Mouse (Mus musculus): Measurements from ENCODE around the gene Cachd1.

The Cachd1 gene

DNA sequence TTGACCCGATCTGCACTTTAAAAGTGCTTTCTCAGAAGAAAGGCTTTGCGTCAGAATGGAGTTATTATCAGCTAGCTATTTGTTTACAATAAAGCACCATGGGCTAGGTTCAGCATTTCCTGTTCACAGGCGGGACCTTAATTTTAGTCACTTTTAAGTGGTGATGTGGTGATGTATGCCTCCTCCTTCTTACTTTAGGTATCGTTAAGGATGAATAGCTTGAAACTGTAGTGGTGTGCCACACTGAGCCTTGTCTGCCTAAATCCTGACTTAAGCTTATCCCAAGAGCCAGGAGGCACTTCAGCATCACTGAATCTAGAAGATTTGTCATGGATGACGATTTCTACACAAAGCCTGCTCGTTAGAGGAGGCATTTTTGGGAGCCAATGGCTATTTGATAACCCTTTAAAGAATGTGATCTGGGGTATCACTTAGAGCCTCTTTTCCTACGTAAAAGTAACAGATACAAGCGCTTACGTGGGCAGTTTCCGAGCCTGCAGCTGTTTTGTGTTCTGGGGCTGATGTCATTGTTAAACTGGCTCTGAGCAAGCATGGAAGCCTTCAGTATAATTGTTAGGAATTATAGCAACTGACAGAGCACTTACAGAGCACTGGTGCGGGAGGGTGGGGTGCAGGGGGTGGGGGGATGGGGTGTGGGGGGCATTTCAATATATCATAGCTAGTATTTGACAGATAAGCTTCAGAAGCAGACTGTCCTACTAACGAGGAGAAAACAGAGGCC is 89.7 kb downstream of the Cachd1 start:
- no peak for DNase-seq (ENCODE audit: low spot score)

DNA sequence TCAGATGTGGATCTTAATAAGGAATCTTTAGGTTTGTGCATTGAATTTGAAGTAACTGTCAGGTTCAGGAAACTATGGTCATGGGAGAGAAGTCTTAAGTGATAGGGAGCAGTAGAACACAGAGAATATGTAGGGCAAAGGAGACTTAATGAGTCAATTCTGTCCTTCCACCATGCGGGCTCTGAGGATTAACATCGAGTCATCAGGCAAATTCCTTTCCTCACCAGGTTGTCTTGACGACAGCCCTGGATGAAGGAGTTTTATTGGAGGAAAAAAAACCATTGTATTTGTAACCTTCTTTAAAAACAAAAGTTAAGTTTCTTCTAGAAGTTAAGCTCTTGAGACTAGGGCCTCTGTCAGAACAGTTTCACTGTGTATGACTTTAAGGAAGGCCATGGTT is 100.9 kb downstream of the Cachd1 start:
- no peak for DNase-seq (ENCODE audit: low spot score)

DNA sequence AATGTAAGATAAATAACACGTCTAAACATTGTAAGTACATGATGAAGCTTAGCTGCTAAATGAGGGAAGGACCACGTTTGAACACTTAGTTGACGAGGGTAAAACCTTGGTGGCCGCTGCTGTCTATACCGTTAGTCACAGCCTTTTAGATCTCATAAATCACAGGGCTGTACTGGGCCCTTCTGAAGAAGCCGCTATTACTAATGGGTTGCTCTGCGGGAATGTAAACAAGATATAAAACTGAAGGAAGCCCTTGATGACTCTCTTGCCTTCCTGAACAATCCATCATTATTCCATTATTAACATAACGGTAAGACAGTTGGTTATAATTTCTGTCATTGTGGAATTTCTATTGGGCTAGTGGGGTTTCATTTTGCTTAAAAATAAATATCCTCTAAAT is 102.9 kb downstream of the Cachd1 start:
- no peak for DNase-seq (ENCODE audit: low spot score)

- DNase-seq (ENCODE audit: low spot score): no peak
Measured at GRCm38 (mm10) chr4:100880075-100880474, 103.6 kb downstream of the Cachd1 start.

DNA sequence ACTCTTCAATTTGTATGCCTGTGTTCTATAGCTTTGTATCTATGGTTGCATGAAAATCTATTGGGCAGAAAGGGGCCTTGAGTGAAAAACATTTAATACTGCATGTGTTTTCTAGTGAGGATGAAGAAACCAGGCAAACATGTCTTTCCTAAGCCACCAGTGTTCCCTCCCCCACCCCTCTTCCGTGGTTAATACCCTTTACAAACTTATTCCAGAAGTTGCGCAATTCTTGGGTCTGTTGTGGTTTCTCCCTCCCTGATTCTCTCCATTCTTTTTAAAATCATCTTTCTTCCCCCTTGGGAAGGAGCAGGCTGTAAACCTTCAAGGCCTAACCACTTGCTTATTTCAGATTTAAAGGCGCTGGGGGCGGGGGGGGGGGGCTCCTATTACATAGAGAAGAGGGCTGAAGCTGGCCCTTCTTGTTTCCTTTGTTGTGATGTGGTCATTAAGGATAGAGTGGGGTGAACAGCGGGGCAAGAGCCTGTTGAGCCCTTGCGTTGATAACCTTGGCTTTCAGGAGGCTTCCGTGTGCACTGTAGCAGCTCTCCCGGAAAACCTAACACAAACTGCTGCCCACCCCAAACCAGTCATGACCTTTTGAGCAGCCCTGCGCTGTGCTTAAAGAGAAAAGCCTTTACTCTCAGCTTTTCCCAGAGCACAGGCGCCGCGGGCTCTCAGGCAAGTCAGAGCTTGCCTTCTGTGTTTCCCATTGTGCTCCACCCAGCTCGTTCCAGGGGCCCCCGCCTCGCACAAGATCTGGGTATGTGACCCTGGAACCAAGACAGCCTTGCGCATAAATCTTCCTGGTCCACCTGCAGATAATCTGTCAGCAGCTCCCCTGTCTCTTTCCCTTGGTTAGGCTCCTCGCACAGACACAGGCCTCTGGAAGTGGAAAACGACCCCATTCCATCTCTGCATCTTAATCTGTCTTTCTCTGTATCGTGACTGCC is 109.6 kb downstream of the Cachd1 start:
- DNase-seq (ENCODE audit: low spot score): peak; percentile 42

DNA sequence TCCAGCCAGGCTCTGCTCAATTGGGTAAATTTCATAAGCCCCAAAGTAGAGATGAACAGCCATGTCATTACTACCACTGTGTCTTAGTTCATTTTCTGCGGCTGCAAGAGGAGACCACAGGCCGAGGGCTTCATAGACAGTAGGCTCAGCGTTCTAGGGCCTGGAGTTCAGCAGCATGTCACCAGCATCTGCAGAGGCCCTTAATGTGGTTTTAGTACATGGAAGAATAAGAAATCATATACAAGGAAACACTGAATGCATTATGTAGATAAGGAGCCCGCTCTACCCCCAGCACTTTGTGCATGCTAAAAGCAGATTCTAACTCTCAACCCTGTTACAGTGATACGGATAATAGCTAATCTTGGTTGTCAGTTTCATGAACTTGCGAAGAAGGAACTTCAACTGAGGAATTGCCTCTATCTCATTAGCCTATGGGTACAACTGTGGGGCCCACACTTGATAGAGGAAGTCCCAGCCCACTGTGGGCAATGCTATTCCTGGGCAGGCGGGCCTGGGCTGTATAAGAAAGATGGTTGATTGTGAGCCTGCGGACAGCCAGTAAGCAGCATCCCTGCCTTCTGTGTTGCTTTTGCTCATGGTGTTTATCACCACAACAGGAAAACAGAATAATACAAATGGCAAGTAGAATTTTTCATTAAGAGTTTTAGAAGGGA is 110.4 kb downstream of the Cachd1 start:
- DNase-seq (ENCODE audit: low spot score): no peak

DNA sequence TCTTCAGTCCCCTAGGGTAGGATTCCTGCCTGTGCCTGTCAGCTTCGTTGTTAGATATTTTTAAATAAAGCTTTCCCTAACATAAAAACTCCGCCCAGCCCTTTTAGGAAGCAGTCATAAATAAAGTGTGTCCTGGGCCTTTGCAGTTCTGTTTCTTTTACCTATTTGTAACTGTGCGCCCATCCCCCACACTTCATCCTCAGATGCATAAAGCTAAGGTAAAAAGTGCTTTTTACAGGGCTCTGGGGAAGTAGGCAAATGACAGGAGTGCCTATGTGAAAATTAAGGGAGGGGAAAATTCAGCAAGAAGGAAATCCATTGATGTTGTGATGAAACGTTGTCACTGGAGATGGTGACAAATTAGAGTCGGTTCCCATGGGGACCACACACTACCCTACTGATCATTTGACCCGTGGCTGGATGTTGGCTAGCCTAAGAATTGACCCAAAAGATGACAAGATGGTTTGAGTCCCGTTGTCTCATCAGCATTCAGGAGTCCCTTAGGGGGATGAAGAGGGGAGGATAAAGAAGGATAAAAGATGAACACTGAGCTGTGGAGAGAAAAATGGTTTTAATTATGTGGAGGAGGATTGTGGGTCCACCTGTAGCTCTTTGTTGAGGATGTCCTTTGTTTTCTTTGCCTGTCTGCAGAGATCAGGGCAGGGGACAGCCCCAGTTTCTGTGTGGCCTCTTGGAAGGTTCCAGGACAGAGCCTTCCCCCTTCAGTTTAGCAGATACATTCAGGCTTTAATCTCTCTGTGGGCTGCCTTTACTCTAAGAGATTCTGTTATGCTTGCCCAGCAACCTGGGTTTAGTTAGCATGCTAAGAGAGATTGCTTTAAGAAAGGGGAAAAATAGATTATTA is 113.9 kb downstream of the Cachd1 start:
- DNase-seq (ENCODE audit: low spot score): no peak

DNA sequence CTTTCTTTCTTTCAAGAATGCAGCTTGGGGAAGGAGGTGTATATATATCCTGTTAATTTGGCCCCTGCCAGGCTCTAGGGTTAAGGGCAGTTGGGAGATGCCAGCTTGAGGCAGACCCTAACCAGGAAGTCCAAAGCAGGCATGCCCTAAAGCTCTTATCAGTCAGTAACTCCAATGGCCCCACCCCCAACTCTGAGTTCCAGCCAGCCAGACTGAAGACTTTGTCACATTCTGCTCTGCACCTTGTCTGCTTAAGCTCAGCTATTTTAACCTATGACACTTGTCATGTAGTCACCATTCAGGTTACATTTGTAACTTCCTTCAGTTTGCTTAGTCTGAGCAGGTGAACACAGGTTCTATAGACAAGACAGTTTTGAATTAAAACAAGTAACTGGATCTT is 117.3 kb downstream of the Cachd1 start:
- no peak for DNase-seq (ENCODE audit: low spot score)

- no peak for DNase-seq (ENCODE audit: low spot score)
Measured at GRCm38 (mm10) chr4:100894142-100894541, 117.7 kb downstream of the Cachd1 start.

- DNase-seq (ENCODE audit: low spot score): no peak
Measured at GRCm38 (mm10) chr4:100896260-100897010, 120.0 kb downstream of the Cachd1 start.

DNA sequence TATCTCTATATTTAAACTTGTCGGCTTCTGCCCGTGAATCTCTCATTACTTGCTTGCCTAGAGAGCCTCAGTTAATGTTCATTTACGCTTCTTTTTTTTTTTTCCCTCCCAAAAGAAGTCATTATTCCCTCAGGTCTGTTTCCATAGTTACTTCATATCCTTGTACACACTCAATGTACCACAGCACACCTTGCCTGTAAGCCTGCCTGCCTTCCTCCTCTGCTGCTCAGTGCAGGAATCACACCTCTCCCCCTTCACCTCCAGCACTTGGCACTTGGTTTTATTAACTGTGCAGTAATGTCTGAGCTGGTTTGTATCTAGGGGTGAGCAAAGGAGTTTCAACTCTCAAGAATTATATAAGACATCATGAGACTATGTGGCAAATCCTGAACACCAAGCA is 121.5 kb downstream of the Cachd1 start:
- no peak for DNase-seq (ENCODE audit: low spot score)

DNA sequence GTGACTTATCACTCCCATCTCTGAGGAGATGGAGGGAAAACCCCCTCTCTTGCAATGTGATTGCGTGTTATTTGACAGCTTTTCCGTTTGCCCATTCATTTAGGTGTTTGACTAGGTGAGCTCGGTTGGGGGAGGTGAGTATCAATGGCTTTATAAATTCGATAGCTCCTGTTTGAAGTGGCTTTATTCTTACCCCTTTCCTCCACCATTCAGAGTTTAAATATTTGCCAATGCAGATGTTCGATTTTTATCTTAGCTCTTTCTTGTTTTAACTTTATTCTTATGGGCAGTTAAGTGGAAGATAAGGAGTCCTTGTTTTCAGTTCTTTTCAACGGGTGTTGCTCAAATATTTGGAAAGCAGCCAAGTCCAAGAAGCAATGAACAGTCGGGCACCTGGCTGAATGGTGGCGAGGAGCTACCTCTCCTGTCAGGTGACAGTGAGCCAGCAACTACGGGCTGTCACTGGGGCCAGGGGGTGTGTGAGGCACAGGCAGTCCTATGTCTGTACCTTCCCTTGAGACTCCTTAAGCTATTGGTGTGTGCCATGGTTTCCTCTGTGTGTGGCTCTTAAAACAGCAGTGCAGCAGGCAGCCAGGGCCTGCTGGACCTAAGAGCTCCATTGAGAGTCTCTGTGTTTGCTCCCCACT is 133.3 kb downstream of the Cachd1 start:
- peak; percentile 59 for DNase-seq (ENCODE audit: low spot score)

- no peak for DNase-seq (ENCODE audit: low spot score)
Measured at GRCm38 (mm10) chr4:100910605-100911330, 134.3 kb downstream of the Cachd1 start.

GRCm38 (mm10) chr4:100911658-100912057 is 135.2 kb downstream of the Cachd1 start:
- DNase-seq (ENCODE audit: low spot score): no peak

DNA sequence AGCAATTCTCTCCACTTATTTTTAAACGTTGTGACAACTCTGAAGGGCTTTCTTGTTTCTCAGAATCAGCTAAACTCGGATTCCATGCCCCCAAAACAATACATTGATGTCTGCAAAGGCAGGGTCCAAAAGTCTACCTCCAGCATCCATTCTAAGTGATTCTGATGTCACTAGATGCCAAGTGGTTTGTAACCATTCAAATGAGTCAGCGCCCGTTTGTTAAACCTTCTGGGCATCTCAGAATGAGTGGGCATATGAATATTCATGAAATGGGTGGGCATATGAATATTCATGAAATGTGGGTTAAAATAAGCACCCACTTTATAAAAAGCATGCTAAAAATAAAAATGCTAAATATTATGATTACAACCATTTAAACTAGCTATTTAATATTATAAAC is 137.2 kb downstream of the Cachd1 start:
- DNase-seq (ENCODE audit: low spot score): no peak

DNA sequence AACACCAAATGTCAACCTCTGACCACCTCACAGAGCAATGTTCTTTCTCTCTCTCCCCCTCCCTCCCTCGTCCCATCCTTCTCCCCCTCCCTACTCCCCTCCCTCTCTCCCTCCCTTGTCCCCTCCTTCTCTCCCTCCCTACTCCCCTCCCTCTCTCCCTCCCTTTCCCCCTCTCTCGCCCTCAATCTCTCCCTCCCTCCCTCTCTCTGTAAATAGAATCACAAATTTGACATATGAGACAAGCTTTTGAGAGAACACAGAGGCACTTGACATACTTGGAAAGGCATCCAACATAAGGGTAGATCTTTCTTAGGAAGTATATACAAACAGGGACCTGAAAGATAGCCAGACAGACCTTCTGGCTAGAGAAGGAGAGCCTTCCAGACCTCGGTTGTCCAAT is 138.1 kb downstream of the Cachd1 start:
- DNase-seq (ENCODE audit: low spot score): no peak

- DNase-seq (ENCODE audit: low spot score): no peak
Measured at GRCm38 (mm10) chr4:100915093-100915492, 138.6 kb downstream of the Cachd1 start.

DNA sequence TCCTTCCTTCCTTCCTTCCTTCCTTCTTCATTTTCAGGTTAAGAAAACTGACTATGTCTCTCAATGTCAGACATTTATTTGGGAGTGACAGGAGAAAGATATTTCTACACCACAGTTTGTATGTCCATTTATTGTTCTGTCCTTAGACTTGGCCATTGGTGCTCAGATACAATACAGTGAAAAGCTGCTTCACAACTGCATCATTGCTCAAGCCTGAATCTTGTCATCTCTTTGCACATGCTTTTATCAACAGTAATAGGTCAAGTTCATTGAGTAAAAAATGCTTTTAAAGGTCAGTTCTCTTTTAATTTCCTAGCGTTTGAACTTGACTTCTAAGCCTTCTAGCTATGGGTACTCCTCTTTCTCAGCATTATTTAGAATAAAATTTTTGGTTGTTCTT is 141.0 kb downstream of the Cachd1 start:
- DNase-seq (ENCODE audit: low spot score): no peak

DNA sequence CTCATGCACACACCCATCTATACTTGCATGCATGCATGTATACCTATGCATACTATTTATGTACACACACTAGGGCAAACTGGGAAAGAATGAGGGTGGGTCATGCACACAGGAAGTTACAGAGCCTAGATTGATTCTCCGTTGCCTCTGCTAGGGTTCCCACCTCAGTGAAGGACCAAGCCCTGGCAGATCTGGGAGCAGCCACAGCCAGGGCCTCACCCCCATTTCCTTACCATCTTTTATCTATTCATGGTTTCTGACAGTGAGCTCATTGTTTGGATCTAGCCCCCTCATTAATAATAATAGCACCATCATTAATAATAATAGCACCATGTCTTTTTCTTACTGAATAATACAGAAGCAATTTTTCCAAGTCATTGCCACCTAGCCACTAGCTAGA is 143.9 kb downstream of the Cachd1 start:
- DNase-seq (ENCODE audit: low spot score): no peak

Data from lung, postnatal 25 days (tissue).